Mouse (Mus musculus): ENCODE data around the gene Fam204a. TPM values are rescaled to one million over a fixed set of nuclear protein-coding genes. Genes with fewer than 3 reads are reported as not detected.

Fam204a gene
- polyA plus RNA-seq (2015; fragmentation: Nextera tagmentation; extraction: Ambion mirVana): 34.2 and 35.9 TPM in 2 replicates

DNA sequence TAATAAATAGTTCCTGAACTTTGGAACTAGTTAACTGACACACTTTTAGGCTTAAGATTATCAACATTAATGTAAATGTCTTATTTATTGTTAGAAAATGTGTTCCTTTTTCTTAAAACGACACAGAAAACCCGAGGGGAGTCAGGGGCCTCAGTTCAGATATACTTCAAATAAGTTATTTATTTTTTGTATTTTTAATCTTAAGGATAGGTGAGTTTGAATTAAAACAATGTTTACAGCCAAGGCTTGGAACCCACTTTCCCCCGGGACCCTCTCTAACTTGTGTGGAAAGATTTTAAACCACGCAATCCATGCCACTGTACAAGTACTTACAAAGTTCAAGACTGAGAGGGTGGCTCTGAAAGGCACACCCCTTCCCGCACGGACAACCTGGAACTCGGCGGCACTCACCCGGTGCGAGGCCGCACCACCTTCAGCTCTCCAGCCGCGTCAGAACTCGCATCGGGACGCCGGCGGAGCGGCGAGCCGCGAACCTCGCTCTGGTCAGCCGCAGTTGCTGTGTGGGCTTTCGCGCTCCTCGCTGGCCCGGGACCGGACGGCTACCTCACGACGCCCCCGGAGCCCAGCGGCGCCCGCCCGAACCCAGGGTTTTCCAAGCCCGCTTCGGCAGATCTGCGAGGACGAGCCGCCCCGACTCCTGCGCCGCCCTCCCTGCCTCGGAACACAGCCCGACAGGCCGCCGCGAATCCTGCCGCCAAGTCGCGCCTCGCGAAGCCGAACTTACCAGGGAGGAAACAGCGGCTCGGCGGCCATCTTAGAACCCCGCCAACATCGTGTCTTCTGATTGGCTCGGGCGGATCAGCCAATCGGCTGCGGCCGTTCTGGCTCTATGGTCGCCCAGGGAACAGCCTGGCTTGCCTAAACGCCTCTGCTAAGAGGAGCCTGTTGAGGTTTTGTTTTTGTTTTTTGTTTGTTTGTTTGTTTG, at the start of gene Fam204a:
Gene Fam204a (minus strand): TSS at position 803 of the 946 bp plus-strand sequence.

Other genes with a start within 250 kb of the Fam204a start
- not detected in 2 replicates for gene Prlhr, start 241.6 kb upstream of the Fam204a start, polyA plus RNA-seq (2015; fragmentation: Nextera tagmentation; extraction: Ambion mirVana)